In genomic region chr14:25588946-25589937, GRCm38 (mm10) we compare ENCODE assay signal across 8 mouse cellular contexts.
A peak's percentile ranks its signal among the peaks of the same experiment; 100 is the strongest.
DNase-seq lines count a peak whose midpoint lies in the region; ATAC-seq lines count a peak whose summit lies in the region.

No protein-coding gene starts in this region.

- no peak overlapping the region for H3K4me2 ChIP-seq in kidney, embryonic 16.5 days (replicated peaks; ENCODE audit: low read depth, low read length)
- H3K4me2 ChIP-seq in hindbrain, embryonic 11.5 days (replicated peaks; ENCODE audit: low read depth, low read length) = no peak overlapping the region
- no peak overlapping the region for H3K4me2 ChIP-seq in midbrain, embryonic 14.5 days (ENCODE audit: low read length)

- H3K4me3 ChIP-seq in kidney, embryonic 16.5 days (ENCODE audit: low read length) = no peak overlapping the region
- no peak overlapping the region for H3K4me3 ChIP-seq in hindbrain, embryonic 11.5 days (ENCODE audit: low read depth, low read length)
- no peak overlapping the region for H3K4me3 ChIP-seq in midbrain, embryonic 14.5 days (replicated peaks; ENCODE audit: low read depth, low read length)

- H3K4me1 ChIP-seq in kidney, embryonic 16.5 days (ENCODE audit: insufficient read depth, low read length) = peaks cover 63% of the 10 kb centered on the region
- peaks cover 47% of the 10 kb centered on the region for H3K4me1 ChIP-seq in hindbrain, embryonic 11.5 days (replicated peaks; ENCODE audit: control insufficient read depth, insufficient read depth, low read length)
- peaks cover 78% of the 10 kb centered on the region for H3K4me1 ChIP-seq in midbrain, embryonic 14.5 days (ENCODE audit: control insufficient read depth, insufficient read depth, low read length)

- no peaks in the 10 kb centered on the region for H3K27me3 ChIP-seq in kidney, embryonic 16.5 days (ENCODE audit: insufficient read depth, low read length)
- H3K27me3 ChIP-seq in hindbrain, embryonic 11.5 days (ENCODE audit: control insufficient read depth, insufficient read depth, low read length) = no peaks in the 10 kb centered on the region
- H3K27me3 ChIP-seq in midbrain, embryonic 14.5 days (ENCODE audit: control insufficient read depth, insufficient read depth, low read length) = no peaks in the 10 kb centered on the region

- no peak overlapping the region for H3K9ac ChIP-seq in kidney, embryonic 16.5 days (replicated peaks; ENCODE audit: low read length)
- H3K9ac ChIP-seq in hindbrain, embryonic 11.5 days (ENCODE audit: low read depth, low read length) = 0 out of 2 replicates have a peak overlapping the region, but pooled peaks have one; percentile 17
- no peak overlapping the region; the same call in 1 of the 2 replicates for H3K9ac ChIP-seq in midbrain, embryonic 14.5 days (replicated peaks; ENCODE audit: low read length)

- peaks cover 7% of the 10 kb centered on the region; the same call in 1 of the 2 replicates for H3K36me3 ChIP-seq in kidney, embryonic 16.5 days (ENCODE audit: insufficient read depth, low read length)
- no peaks in the 10 kb centered on the region for H3K36me3 ChIP-seq in hindbrain, embryonic 11.5 days (ENCODE audit: control insufficient read depth, insufficient read depth, low read length)
- peaks cover 23% of the 10 kb centered on the region for H3K36me3 ChIP-seq in midbrain, embryonic 14.5 days (ENCODE audit: control insufficient read depth, insufficient read depth, low read length)

- peak overlapping the region; percentile 86 for H3K27ac ChIP-seq in kidney, embryonic 16.5 days (ENCODE audit: low read length)
- peak overlapping the region; percentile 74 for H3K27ac ChIP-seq in hindbrain, embryonic 11.5 days (ENCODE audit: low read depth, low read length)
- peak overlapping the region; percentile 99 for H3K27ac ChIP-seq in midbrain, embryonic 14.5 days (replicated peaks; ENCODE audit: low read depth, low read length)

- no peak for ATAC-seq in kidney, embryonic 16.5 days (ENCODE audit: low FRiP score, low TSS enrichment)
- ATAC-seq in hindbrain, embryonic 11.5 days (ENCODE audit: low FRiP score) = no peak
- ATAC-seq in midbrain, embryonic 14.5 days (ENCODE audit: low FRiP score, low TSS enrichment) = no peak

- no peak for DNase-seq in kidney, adult 11 months
- DNase-seq in adrenal gland, postnatal 25 days = peak; percentile 50
- DNase-seq in fat pad, adult 2 months (ENCODE audit: extremely low read depth, low read depth, low spot score) = peak; percentile 100
- no peak for DNase-seq in hindbrain, embryonic 11.5 days (ENCODE audit: low spot score)
- DNase-seq in midbrain, embryonic 14.5 days = peak; percentile 46
- DNase-seq in right cerebral cortex, adult 18-20 months = no peak
- DNase-seq in right cerebral cortex, postnatal 36 days (ENCODE audit: low spot score in 2 of 2) = no peak

- no peaks in the 10 kb centered on the region for H3K9me3 ChIP-seq in kidney, embryonic 16.5 days (ENCODE audit: low read length)
- H3K9me3 ChIP-seq in hindbrain, embryonic 11.5 days (ENCODE audit: control insufficient read depth, low read length) = no peaks in the 10 kb centered on the region
- no peaks in the 10 kb centered on the region for H3K9me3 ChIP-seq in midbrain, embryonic 14.5 days (ENCODE audit: control insufficient read depth, low read length)

- 70% methylated on average over 16 of the region's 16 CpGs for WGBS in kidney, embryonic 16.5 days
- 54% methylated on average over 16 of the region's 16 CpGs for WGBS in hindbrain, embryonic 11.5 days
- WGBS in midbrain, embryonic 14.5 days = 49% methylated on average over 16 of the region's 16 CpGs

Comparison
In these comparisons a context has a peak if more than half of its experiments do, and no peak if none do; other contexts are left out.
1. DNase-seq: peak in adrenal gland, postnatal 25 days (single experiment), fat pad, adult 2 months (single experiment) and midbrain, embryonic 14.5 days (single experiment); none in kidney, adult 11 months (single experiment), hindbrain, embryonic 11.5 days (single experiment), right cerebral cortex, adult 18-20 months (single experiment) and right cerebral cortex, postnatal 36 days (0 of 2).
2. Peak in every context shown above with its lines, with median percentiles within 50 percentile points of each other: H3K27ac ChIP-seq.